Mouse (Mus musculus): Measurements from ENCODE around the gene Akap11. TPM values are rescaled to one million over a fixed set of nuclear protein-coding genes. Genes with fewer than 3 reads are reported as not detected.

Akap11 gene
- total and polyA plus RNA-seq, 2 experiments = 3.3 to 36.0 TPM

GRCm38 (mm10) chr14:78470714-78471113 lies 65.9 kb downstream of the Akap11 start:
- Histone ChIP-seq H3K9ac (ENCODE audit: low read depth, low read length) (no peak overlapping the region), H3K4me1 (ENCODE audit: control insufficient read depth, insufficient read depth, low read length) (no peaks in the 10 kb centered on the region), H3K36me3 (ENCODE audit: control insufficient read depth, insufficient read depth, low read length) (no peaks in the 10 kb centered on the region), H3K27me3 (ENCODE audit: control insufficient read depth, insufficient read depth, low read length) (no peaks in the 10 kb centered on the region), H3K79me2 (ENCODE audit: control insufficient read depth, insufficient read depth, low read length) (no peaks in the 10 kb centered on the region), H3K4me3 (ENCODE audit: insufficient read depth, low read depth, low read length) (no peak overlapping the region), H3K27ac (replicated peaks; ENCODE audit: insufficient read depth, low read depth, low read length) (no peak overlapping the region)
- WGBS = 91% methylated on average over 4 of the region's 4 CpGs
- TF ChIP-seq CTCF (IDR thresholded peaks at IDR 0.05; ENCODE audit: low read depth, low read length) (no peak), POLR2A (IDR thresholded peaks at IDR 0.05; ENCODE audit: extremely low read depth, insufficient read depth, low read length) (no peak)
- DNase-seq (ENCODE audit: extremely low read depth, low read depth, low spot score) = no peak

GRCm38 (mm10) chr14:78468991-78469390 lies 67.6 kb downstream of the Akap11 start:
- TF ChIP-seq CTCF (IDR thresholded peaks at IDR 0.05; ENCODE audit: low read depth, low read length) (no peak), POLR2A (IDR thresholded peaks at IDR 0.05; ENCODE audit: extremely low read depth, insufficient read depth, low read length) (no peak)
- Histone ChIP-seq H3K4me3 (ENCODE audit: insufficient read depth, low read depth, low read length) (no peak overlapping the region), H3K4me1 (ENCODE audit: control insufficient read depth, insufficient read depth, low read length) (no peaks in the 10 kb centered on the region), H3K36me3 (ENCODE audit: control insufficient read depth, insufficient read depth, low read length) (no peaks in the 10 kb centered on the region), H3K27ac (replicated peaks; ENCODE audit: insufficient read depth, low read depth, low read length) (no peak overlapping the region), H3K27me3 (ENCODE audit: control insufficient read depth, insufficient read depth, low read length) (no peaks in the 10 kb centered on the region), H3K9ac (ENCODE audit: low read depth, low read length) (no peak overlapping the region), H3K79me2 (ENCODE audit: control insufficient read depth, insufficient read depth, low read length) (no peaks in the 10 kb centered on the region)
- 90% methylated on average over 7 of the region's 7 CpGs for WGBS
- no peak for DNase-seq (ENCODE audit: extremely low read depth, low read depth, low spot score)

GRCm38 (mm10) chr14:78467994-78468393 lies 68.6 kb downstream of the Akap11 start:
- H3K4me3 ChIP-seq (ENCODE audit: insufficient read depth, low read depth, low read length) = no peak overlapping the region
- H3K9ac ChIP-seq (ENCODE audit: low read depth, low read length) = no peak overlapping the region
- no peak for DNase-seq (ENCODE audit: extremely low read depth, low read depth, low spot score)
- H3K4me1 ChIP-seq (ENCODE audit: control insufficient read depth, insufficient read depth, low read length) = no peaks in the 10 kb centered on the region
- 87% methylated on average over 4 of the region's 4 CpGs for WGBS
- no peaks in the 10 kb centered on the region for H3K79me2 ChIP-seq (ENCODE audit: control insufficient read depth, insufficient read depth, low read length)
- TF ChIP-seq CTCF (IDR thresholded peaks at IDR 0.05; ENCODE audit: low read depth, low read length) (no peak), POLR2A (IDR thresholded peaks at IDR 0.05; ENCODE audit: extremely low read depth, insufficient read depth, low read length) (no peak)
- no peaks in the 10 kb centered on the region for H3K36me3 ChIP-seq (ENCODE audit: control insufficient read depth, insufficient read depth, low read length)
- H3K27ac ChIP-seq (replicated peaks; ENCODE audit: insufficient read depth, low read depth, low read length) = no peak overlapping the region
- no peaks in the 10 kb centered on the region for H3K27me3 ChIP-seq (ENCODE audit: control insufficient read depth, insufficient read depth, low read length)

- TF ChIP-seq POLR2A (IDR thresholded peaks at IDR 0.05; ENCODE audit: extremely low read depth, insufficient read depth, low read length) (no peak), CTCF (IDR thresholded peaks at IDR 0.05; ENCODE audit: low read depth, low read length) (no peak)
- Histone ChIP-seq H3K4me3 (ENCODE audit: insufficient read depth, low read depth, low read length) (no peak overlapping the region), H3K4me1 (ENCODE audit: control insufficient read depth, insufficient read depth, low read length) (no peaks in the 10 kb centered on the region), H3K9ac (ENCODE audit: low read depth, low read length) (no peak overlapping the region), H3K79me2 (ENCODE audit: control insufficient read depth, insufficient read depth, low read length) (no peaks in the 10 kb centered on the region), H3K27me3 (ENCODE audit: control insufficient read depth, insufficient read depth, low read length) (no peaks in the 10 kb centered on the region), H3K27ac (replicated peaks; ENCODE audit: insufficient read depth, low read depth, low read length) (no peak overlapping the region), H3K36me3 (ENCODE audit: control insufficient read depth, insufficient read depth, low read length) (no peaks in the 10 kb centered on the region)
- no peak for DNase-seq (ENCODE audit: extremely low read depth, low read depth, low spot score)
- WGBS = 76% methylated on average over 4 of the region's 4 CpGs
These were observed 72.3 kb downstream of the Akap11 start for GRCm38 (mm10) chr14:78464353-78464752.

- Histone ChIP-seq H3K36me3 (ENCODE audit: control insufficient read depth, insufficient read depth, low read length) (no peaks in the 10 kb centered on the region), H3K27me3 (ENCODE audit: control insufficient read depth, insufficient read depth, low read length) (no peaks in the 10 kb centered on the region), H3K4me1 (ENCODE audit: control insufficient read depth, insufficient read depth, low read length) (no peaks in the 10 kb centered on the region), H3K27ac (replicated peaks; ENCODE audit: insufficient read depth, low read depth, low read length) (no peak overlapping the region), H3K79me2 (ENCODE audit: control insufficient read depth, insufficient read depth, low read length) (no peaks in the 10 kb centered on the region), H3K4me3 (ENCODE audit: insufficient read depth, low read depth, low read length) (no peak overlapping the region), H3K9ac (ENCODE audit: low read depth, low read length) (no peak overlapping the region)
- no peak for DNase-seq (ENCODE audit: extremely low read depth, low read depth, low spot score)
- TF ChIP-seq POLR2A (IDR thresholded peaks at IDR 0.05; ENCODE audit: extremely low read depth, insufficient read depth, low read length) = no peak
- TF ChIP-seq CTCF (IDR thresholded peaks at IDR 0.05; ENCODE audit: low read depth, low read length) = no peak
- 61% methylated on average over 5 of the region's 5 CpGs for WGBS
These were observed 77.5 kb downstream of the Akap11 start for GRCm38 (mm10) chr14:78459121-78459520.

- no peak overlapping the region for H3K27ac ChIP-seq (replicated peaks; ENCODE audit: insufficient read depth, low read depth, low read length)
- no peak overlapping the region for H3K9ac ChIP-seq (ENCODE audit: low read depth, low read length)
- TF ChIP-seq CTCF (IDR thresholded peaks at IDR 0.05; ENCODE audit: low read depth, low read length) (no peak), POLR2A (IDR thresholded peaks at IDR 0.05; ENCODE audit: extremely low read depth, insufficient read depth, low read length) (no peak)
- 75% methylated on average over 5 of the region's 5 CpGs for WGBS
- no peaks in the 10 kb centered on the region for H3K27me3 ChIP-seq (ENCODE audit: control insufficient read depth, insufficient read depth, low read length)
- no peaks in the 10 kb centered on the region for H3K4me1 ChIP-seq (ENCODE audit: control insufficient read depth, insufficient read depth, low read length)
- H3K36me3 ChIP-seq (ENCODE audit: control insufficient read depth, insufficient read depth, low read length) = no peaks in the 10 kb centered on the region
- DNase-seq (ENCODE audit: extremely low read depth, low read depth, low spot score) = no peak
- no peaks in the 10 kb centered on the region for H3K79me2 ChIP-seq (ENCODE audit: control insufficient read depth, insufficient read depth, low read length)
- no peak overlapping the region for H3K4me3 ChIP-seq (ENCODE audit: insufficient read depth, low read depth, low read length)
These were observed 77.9 kb downstream of the Akap11 start for GRCm38 (mm10) chr14:78458705-78459104.
